Mouse (Mus musculus) cerebellum, adult 9-10 months (tissue): ENCODE measurements at regions not wholly inside any gene's neighbourhood (a gene's known extent, or its start where the extent isn't known, plus 50 kb on each side); places are given as distances from the start of the nearest gene placed in this dataset.
"Not testable (repeated sequence)": the region's sequence is repeated elsewhere in the genome, so short reads cannot be mapped to it uniquely, and the experiment has no call there.

Experiments
- DNase-seq: peaks from one replicate; pipeline ENCODE4 v3.0.0; 2022

DNA sequence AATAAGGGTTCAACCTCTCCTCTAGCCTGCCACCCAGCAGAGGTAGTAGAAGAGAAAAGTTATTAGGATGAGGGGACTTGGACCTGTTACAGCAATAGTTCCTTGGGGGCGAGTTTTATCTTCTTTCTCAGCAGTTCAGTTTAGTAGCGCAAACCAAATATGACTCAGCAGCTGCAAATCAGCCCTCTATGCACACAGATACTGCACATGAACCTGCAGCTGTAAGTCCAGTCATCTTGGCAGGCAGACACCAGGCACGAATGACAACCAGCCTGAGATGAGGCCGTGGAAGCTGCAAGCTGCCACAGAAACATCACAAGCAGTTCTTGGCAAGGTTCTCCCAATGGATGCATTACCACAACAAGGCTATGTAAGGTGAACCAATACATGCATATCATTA, 327.0 kb upstream of the Akr1e1 start:
- no peak for DNase-seq

DNA sequence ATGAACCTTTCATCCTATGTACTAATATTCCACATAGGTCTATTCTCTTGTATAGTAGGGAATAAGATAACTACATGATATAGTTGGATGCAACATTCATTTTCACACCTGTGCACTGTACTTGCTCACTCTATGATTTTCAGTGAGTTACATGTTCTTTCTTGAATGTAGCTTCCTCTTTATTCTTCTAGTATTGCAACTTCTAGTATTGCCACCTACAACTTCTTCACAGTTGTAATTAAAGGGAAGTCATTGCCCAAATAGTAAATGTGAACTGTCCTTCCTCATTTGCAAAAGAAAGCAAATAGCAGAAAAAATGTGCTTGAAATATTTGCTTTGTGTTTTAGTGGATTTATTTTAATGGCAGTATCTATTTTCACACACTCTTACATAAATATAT, 330.9 kb upstream of the Akr1e1 start:
- no peak for DNase-seq

DNA sequence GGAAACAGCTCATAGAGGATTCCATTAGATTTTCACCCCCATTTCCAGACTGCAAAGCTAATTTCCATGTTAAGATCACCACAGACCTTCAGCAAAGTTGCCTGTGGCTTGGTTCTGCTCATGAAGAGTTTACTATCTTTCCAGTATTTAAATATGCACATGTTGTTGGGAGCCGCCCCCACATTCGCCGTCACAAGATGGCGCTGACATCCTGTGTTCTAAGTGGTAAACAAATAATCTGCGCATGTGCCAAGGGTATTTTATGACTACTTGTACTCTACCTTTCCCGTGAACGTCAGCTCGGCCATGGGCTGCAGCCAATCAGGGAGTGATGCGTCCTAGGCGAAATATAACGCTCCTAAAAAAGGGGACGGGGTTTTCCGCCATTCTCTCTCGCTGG, 333.5 kb upstream of the Akr1e1 start:
- peak; percentile 34 for DNase-seq

DNA sequence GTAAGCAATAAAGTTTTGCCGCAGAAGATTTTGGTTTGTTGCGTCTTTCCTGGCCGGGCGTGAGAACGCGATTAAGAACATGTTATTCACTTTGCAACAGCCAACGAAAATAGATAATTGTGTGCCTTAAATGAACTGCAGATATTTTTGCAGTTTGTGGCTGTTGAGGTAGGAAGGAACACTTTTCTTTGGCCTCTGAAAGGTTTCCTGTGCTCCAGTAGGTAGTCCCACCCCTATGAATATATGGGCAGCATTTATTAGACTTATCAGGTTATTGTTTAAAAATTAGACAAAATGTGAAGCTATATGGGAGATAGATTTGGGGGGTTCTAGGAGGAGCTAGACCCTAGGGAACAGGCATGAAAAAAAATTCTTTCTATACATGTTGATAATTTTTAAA, 334.1 kb upstream of the Akr1e1 start:
- no peak for DNase-seq

DNA sequence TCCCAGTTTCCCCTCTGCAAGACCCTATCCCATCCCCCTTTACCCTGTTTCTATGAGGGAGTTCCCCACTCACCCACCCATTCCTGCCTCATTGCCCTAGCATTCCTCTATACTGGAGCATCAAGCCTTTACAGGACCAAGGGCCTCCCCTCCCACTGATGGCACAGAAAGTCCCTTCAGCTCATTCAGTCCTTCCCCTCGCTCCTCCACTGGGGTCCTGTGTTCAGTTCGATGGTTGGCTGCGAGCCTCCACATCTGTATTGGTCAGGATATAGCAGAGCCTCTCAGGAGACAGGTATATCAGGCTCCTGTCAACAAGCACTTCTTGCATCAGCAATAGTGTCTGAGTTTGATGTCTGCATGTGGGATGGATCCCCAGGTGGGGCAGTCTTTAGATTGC, 346.4 kb upstream of the Akr1e1 start:
- no peak for DNase-seq

DNA sequence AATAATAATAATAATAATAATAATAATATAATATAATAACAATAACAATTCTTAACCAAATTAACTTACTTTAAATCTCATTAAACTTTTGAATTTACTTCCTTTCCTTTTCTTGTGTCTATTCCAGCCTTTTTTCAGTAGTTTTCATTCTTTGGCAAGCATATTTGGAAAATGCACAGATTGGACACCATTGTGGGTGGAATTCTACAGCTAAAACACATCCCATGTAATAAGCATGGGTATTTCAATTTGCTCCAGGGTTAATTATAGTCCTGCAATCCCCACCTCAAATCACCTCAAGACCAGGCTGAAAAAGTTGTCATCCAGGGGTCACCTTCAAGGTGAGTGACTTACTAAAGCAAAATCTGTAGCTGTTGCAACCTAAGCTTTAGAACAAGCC, 355.9 kb upstream of the Akr1e1 start:
- no peak for DNase-seq

DNA sequence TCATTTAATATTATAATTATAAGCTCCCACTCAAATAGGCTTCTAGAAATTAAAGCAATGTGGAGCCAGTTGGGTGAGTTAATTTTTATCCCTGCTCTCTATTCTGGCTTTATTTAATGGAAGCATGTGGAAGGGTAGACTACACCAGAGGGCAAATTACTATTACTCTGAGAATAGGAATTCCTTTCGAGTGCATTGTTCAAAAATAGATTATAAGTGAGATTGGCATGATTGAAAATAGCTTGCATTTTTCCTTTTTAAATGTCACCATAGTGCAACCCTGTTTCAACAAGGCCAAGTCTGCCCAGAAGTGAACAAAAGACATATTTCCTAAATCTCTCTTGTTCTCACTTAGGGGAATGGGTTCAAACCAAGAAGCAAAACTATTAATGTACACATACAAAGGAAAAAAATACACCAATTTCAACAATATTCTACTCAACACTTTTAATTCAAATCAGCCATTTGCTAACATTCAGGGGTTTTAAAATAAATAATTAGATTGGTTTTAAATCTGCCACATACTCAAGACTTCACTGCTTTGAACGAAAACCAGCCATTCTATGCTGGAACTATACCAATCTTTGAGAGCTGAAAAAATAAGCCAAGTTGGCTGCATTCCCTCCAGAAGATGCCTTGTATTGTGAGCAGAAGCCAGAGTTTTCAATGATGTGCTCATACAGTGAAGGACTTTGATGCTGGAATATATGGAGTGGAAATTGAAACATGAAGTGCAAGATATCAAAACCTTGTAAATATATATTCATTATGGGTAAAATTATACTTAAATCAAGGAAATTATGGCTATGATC, 361.3 kb upstream of the Akr1e1 start:
- DNase-seq = no peak

DNA sequence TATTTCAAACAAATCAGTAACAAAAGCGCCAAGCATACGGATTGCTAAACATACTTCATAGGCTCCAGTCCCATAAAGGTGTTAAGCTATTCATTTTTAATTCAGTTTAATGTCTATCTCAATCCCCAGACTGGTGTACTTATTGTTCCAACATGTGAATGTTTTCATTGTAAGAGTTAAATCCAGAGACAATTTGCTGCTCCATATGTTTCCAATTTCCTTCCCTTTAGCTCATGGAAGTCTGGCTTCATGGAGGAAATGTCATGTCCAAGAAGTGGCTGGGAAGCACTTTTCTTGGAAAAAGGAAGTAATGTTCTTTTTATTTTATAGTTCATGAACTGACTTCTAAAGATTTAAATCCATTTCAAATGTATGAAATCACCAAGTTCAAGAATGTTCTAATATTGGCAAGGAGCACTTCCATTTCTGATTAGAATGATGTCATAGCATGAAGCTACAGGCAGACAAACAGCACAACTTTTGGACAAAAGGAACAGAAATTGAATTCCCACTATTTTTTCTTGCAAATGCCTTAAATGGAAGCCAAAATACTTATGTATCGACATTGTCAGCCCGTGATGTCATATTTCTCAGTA, 362.6 kb upstream of the Akr1e1 start:
- no peak for DNase-seq

DNA sequence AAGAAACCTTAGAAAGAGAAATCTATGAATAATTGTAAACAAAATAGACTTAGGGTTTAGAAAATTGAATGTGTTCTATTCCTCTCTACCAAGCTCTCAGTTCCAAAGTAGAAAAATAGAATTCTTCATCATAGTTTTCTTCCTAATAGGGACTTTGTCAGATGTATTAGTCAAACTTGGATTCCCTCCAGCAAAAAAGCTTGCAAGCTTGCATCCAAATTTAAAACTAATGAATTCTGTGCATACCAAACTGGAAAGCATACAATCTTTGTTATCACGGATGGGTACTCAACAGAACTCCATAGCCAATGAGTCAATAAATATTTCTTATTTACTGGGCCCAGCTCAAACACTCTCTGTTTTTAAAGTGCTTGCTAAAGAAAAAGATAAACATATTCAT, 383.9 kb upstream of the Akr1e1 start:
- DNase-seq = no peak

DNA sequence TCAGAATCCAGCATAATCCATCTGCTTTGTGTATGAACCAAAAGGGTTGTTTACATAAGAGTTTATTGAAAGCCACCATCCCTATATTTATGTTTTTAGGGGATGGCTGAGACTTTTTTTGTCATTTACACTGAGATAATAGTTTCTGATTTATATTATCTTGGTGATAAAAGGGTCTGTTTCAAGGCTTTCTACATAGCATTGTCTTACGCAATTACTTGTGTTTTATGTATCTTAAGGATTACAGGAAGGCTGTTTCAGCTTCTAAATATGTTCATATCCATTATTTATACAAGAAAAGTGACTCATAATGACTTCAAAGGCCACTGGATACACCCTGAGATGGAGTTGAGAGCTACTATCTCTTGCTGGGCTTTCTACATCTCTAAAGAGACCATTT, 399.3 kb upstream of the Akr1e1 start:
- no peak for DNase-seq

DNA sequence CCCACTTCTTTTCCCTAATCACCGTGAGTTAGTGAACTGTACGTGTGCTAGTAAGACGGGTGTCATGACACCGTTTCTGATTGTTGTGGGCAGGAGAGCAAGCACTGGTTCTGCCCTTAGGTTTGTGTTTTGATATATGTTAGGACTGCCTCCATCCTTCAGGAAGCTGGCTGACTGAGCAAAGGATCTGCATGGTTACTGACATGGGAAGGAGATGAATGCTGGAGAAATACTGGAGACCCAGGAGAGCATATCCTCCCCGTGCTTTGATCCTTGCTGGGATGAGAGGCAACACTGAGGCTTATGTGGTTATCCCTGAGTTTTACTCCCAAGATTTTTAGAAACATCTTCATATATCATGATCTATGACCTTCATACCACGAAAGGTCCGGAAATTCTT, 413.5 kb upstream of the Akr1e1 start:
- no peak for DNase-seq

DNA sequence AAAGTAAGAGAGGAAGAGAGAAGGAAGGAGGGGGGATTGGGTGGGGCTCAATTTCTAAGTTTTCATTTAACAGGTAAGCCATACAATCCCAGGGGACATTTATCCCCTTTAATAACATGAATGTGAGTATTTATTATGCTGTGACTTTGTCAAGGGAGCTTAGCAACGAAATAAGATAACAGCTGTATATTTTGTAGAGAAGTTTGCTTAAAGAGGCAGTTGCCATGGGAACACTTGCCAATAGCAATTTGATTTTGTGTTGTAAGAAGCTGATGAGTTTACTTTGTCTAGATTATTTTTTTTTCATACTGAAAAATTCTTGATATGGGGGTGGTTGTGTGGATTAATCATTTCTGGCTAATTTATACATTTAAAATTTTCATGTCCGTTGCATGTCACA, 450.9 kb upstream of the Akr1e1 start:
- DNase-seq = no peak

DNA sequence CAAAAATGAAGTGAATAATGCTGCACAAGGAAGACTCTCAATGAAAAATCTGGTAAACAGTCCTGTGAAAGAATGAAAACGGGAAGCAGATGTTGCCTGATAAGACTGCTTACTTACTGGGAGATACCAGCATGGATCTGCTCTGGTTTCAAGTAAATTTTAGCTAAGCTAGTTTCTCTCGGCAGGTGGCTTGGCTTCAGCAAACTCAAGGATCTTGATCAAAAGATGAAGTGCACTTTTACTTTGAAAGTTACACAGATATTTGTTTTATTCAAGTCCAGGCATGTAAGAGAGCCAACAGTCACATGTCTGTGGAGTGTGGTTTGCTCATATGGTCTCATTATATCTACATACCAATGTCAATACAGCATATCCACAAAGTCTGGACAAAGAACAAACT, 451.5 kb upstream of the Akr1e1 start:
- no peak for DNase-seq

DNA sequence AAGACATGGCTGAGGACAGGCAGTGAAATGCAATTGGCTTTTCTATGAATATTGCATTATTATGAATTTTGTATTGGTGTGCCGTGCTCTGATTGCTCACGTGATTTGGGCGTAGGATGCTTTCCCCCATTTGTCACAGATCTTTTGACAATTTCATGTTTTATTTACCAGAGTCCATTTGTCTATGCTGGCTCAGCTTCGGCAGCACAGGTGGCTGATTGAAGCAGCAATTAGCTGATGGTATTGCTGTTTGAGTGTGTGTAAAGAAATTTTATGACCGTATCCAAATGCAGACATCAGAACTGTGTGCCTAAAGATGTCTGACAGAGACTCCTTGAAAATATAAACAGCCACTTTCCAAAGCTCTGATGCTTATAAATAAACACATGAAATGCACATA, 498.5 kb upstream of the Akr1e1 start:
- DNase-seq = no peak

DNA sequence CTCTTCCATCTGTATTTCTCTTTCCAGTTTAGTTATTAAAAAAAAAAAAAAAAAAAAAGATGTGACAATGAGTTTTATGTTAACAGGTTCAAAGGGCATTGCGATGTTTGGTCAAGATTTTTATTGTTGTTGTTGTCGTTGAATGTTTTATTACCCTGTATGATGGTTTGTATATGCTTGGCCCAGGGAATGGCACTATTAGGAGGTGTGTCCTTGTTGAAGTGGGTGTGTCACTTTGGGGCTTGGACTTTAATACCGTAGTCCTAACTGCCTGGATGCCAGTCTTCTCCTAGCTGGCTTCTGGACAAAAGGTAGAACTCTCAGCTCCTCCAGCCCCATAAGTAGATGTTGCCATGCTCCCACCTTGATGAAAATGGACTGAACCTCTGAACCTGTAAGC, 545.9 kb upstream of the Akr1e1 start:
- DNase-seq = no peak

DNA sequence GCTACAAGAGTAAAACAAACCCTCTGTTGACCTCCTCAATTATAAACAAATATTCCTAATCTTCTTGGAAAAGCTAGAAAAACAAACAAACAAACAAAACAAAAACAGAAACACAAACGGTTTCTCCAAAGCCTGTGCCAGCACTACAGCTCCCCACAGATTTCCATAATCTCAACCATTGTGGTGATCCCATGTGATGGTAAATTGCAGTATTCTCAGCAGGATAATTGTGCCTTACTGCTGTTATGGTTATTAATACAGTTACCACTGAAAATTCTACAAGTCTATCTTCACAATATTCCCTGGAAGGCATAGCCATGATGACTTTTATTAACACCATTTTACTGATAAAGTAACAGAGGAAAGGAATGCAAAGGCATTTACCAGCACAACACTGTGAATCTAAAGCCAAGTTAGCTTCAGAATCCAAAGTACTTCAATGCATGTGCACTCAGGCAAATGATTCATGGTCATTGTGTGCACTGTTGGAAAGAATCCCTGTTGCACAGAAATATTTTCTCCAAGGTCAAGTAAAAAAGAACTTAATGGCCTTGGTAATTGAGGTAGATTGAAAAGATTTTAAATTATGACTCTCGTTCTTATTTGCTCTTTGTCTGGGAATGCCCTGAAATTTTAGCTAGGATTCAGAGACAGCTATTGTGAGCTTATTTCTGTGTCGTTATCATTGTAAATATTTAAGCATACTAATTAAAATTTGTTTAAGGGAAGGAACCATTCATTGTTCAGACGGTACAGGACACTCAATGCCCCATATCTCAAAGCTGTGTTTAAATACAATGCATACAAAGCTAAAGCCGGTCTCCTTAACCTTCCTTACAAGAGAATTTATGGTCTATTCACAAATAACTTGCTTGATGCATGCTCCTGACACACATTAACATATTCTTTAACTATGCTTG, 551.1 kb upstream of the Akr1e1 start:
- DNase-seq = no peak

DNA sequence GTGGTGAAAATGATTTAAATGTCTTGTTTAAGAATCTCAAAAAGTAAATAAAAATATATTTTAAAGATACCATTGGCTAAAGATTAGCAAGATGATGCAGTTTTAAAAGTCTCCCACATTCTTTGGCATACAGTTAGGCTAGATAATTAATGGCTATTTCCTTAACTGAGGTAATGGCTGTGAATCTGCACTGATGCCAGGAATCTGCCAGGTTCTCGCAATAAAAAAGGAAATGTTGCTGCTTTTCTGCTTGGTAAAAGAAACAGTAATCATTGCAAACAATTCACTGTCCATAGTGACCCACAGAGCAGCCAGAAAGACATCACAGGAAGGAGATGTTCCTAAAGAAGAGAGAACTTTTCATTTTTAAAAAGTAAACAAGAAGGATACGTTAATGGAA, 557.7 kb upstream of the Akr1e1 start:
- no peak for DNase-seq

DNA sequence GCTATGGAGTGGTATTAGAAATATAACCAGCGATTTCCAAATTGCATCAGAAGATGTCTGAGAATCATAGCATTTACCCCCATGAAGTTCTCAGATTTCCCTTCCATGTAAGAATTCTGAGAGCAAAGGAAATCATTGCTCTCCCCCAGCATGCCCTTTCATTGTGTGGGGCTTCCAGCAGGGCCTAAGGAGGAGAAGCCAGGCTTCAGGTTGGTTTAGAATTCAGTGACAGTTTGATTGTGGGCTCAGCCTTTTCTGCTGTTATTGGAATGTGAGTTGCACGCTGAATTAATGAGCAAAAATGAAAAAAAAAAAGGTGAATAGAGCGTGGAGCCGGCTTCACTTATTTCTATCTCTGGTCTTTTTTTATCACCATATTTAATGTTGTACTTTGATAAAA, 570.0 kb upstream of the Akr1e1 start:
- no peak for DNase-seq

DNA sequence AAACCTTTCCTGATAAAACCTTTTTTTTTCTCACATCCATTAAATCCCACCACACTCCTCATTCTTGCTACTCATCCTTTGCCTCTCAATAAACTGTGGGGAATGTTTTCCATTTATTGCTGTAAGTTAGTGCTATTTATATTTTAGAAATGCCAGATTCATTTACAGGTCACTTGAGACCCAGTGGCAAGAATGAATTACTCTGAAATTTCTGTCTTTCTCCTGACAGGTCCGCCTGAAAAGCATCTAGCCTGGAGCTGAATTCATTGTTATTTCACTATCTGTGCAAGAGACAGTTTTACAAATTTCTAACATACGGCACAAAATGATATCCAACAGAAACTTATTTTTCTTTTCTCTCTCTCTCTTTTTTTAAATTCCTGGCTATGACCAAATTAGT, 570.6 kb upstream of the Akr1e1 start:
- DNase-seq = no peak

DNA sequence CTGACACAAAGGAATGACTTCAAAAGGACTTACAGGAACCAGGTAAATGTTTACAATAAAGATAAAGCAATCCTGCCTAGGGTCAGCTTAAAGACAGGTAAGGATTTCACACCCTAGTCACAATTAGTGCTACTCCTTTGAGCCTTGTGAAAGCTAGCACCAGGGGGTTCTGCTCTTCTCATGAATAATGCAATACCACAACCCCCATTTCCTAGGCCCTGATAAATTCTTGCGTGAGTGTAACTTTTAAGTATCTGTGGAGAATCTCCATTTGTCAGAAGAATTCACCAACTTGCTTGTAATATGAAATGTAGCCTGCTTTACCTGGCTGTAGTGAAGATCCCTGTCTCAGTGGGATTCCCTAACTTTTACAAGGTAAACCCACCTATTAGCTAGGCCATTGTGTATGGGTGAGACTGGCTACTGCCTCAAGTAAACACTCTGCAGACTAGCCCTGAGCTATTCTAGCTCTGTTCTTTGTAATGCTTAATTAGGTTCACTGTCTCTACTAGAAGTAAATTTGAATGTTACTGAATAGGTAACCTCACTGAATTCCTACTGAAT, 576.3 kb upstream of the Akr1e1 start:
- not testable (repeated sequence) for DNase-seq

DNA sequence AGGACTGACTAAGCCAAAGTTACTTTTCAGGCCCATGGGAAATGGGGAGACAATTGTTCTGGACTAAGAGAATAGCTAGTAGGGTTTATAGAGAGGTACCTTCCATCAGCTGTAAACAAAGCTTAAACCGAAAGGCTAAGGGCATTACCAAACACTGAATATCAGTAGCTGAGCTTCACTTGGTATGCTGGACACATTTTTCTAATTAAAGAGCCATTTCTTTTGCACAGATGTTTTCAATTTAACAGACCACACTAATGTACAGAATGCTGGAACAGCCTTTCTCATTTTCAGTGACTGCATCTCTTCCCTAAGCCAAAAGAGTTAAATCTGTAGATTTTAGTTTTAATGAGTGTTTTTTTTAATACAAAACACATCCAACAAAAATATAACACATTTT, 593.8 kb upstream of the Akr1e1 start:
- DNase-seq = no peak

DNA sequence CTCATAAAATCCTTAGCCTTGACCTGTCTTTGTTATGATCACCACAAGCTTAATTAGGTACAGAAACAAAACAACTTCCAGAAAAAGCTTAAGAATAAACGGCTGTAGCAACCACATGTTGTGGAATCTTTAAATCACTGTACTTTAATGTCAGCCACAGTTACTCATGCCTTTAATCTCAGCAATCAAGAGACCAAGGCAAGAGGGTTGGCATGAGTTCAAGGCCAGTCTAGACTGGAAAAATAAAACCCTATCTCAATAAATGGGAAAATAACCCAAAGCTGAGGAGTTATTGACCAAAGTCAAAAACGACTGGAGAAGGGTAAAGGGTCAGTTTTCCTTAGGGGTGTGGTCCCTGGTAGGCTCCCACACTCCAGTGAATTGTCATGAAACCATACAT, 595.2 kb upstream of the Akr1e1 start:
- no peak for DNase-seq

DNA sequence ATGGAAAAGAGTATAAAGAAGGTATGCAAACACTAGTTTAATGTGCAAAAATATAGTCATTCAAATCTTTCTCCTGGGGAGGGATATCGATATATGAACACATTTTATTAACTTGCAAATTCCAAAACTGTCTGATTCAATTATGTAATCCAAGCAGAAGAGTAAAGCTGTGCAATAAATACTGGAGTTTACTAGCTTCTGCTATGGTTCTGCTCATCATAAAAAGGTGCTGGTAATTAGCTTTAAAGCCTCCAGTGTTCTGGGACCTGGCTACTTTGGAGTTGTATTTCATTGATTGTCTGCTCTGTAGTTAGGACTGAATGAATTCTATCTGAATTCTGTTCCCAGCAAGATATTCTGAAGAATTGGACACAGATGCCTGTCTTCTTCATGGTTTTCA, 602.7 kb upstream of the Akr1e1 start:
- no peak for DNase-seq

DNA sequence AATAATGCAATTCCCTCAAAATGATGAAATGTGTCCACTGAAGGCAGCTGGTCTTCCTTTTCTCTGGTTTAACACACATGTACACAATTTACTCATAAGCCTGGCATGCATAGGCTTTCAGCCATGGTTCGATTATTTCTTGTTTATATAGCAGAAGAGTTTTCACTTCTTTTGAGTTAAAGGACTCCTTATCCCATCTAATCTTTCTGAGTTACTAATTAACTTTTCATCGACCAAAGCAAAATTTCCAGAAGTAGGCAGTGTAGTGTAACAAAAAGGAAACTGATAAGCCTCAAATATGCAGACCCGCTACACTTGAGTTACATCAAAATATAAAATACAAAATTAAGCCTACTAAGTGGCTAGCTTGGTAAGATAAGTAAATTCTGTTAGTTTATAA, 620.5 kb upstream of the Akr1e1 start:
- no peak for DNase-seq
